Mouse (Mus musculus) liver, embryonic 14.5 days (tissue): ENCODE data around the gene Qsox1.

ENCODE experiments used
- CTCF ChIP-seq: IDR thresholded peaks from 2 replicates; pipeline ENCODE4 v1.5.1; 2016; ENCODE audit warnings: antibody characterized with exemption, low read depth, control low read depth
- EP300 ChIP-seq: IDR thresholded peaks from 2 replicates; pipeline ENCODE4 v1.6.1; 2016; ENCODE audit warnings: antibody characterized with exemption, low read depth

GRCm38 (mm10) chr1:155825940-155826716 lies 13.4 kb upstream of the Qsox1 start:
- no peak for TF ChIP-seq CTCF
- no peak for TF ChIP-seq EP300
